Mouse (Mus musculus): ENCODE data around the gene Ampd1.
A peak's percentile ranks its signal among the peaks of the same experiment; 100 is the strongest.

The Ampd1 gene

GRCm38 (mm10) chr3:103073771-103074170, at the start of gene Ampd1:
Ampd1 (plus strand) TSS chr3:103074014.
- no peak for DNase-seq (ENCODE audit: low spot score in 2 of 2)

- no peak for DNase-seq (ENCODE audit: low spot score in 2 of 2)
These were observed 47.6 kb upstream of the Ampd1 start for GRCm38 (mm10) chr3:103026174-103026573.

- DNase-seq (ENCODE audit: low spot score in 2 of 2) = no peak
These were observed 33.5 kb upstream of the Ampd1 start for GRCm38 (mm10) chr3:103040285-103040684.

GRCm38 (mm10) chr3:103040861-103041379, 32.9 kb upstream of the Ampd1 start:
- no peak for DNase-seq (ENCODE audit: low spot score in 2 of 2)

GRCm38 (mm10) chr3:103056016-103056595, 17.7 kb upstream of the Ampd1 start:
- no peak for DNase-seq (ENCODE audit: low spot score in 2 of 2)

GRCm38 (mm10) chr3:103057752-103058151, 16.1 kb upstream of the Ampd1 start:
- DNase-seq (ENCODE audit: low spot score in 2 of 2) = peak in 1 of 2 experiments; percentile 18

- peak; percentile 90 to 95 for DNase-seq (ENCODE audit: low spot score in 2 of 2)
These were observed 15.3 kb upstream of the Ampd1 start, which contains the start of gene Nras for GRCm38 (mm10) chr3:103058207-103059157. Nras (plus strand) TSS chr3:103058285.

GRCm38 (mm10) chr3:103066927-103067326, 6.9 kb upstream of the Ampd1 start:
- DNase-seq (ENCODE audit: low spot score in 2 of 2) = no peak

- DNase-seq (ENCODE audit: low spot score in 2 of 2) = no peak
These were observed 4.8 kb upstream of the Ampd1 start for GRCm38 (mm10) chr3:103068971-103069370.

GRCm38 (mm10) chr3:103075871-103076270, 2.1 kb downstream of the Ampd1 start:
- DNase-seq (ENCODE audit: low spot score in 2 of 2) = no peak

- no peak for DNase-seq (ENCODE audit: low spot score in 2 of 2)
These were observed 2.7 kb downstream of the Ampd1 start for GRCm38 (mm10) chr3:103076476-103076875.

GRCm38 (mm10) chr3:103079301-103079700, 5.5 kb downstream of the Ampd1 start:
- DNase-seq (ENCODE audit: low spot score in 2 of 2) = no peak

- no peak for DNase-seq (ENCODE audit: low spot score in 2 of 2)
These were observed 7.2 kb downstream of the Ampd1 start for GRCm38 (mm10) chr3:103081051-103081450.

- no peak for DNase-seq (ENCODE audit: low spot score in 2 of 2)
These were observed 8.1 kb downstream of the Ampd1 start for GRCm38 (mm10) chr3:103081861-103082453.

- DNase-seq (ENCODE audit: low spot score in 2 of 2) = no peak
These were observed 8.9 kb downstream of the Ampd1 start for GRCm38 (mm10) chr3:103082761-103083160.

GRCm38 (mm10) chr3:103085986-103086385, 12.2 kb downstream of the Ampd1 start:
- DNase-seq (ENCODE audit: low spot score in 2 of 2) = no peak

GRCm38 (mm10) chr3:103091753-103092152, 17.9 kb downstream of the Ampd1 start:
- DNase-seq (ENCODE audit: low spot score in 2 of 2) = no peak

- DNase-seq (ENCODE audit: low spot score in 2 of 2) = no peak
These were observed 24.8 kb downstream of the Ampd1 start for GRCm38 (mm10) chr3:103098662-103099061.

- no peak for DNase-seq (ENCODE audit: low spot score in 2 of 2)
These were observed 25.9 kb downstream of the Ampd1 start for GRCm38 (mm10) chr3:103099667-103100066.

GRCm38 (mm10) chr3:103100735-103101134, 26.9 kb downstream of the Ampd1 start:
- DNase-seq (ENCODE audit: low spot score in 2 of 2) = no peak

- DNase-seq (ENCODE audit: low spot score in 2 of 2) = no peak
These were observed 27.4 kb downstream of the Ampd1 start for GRCm38 (mm10) chr3:103101194-103101593.

- DNase-seq (ENCODE audit: low spot score in 2 of 2) = no peak
These were observed 28.1 kb downstream of the Ampd1 start for GRCm38 (mm10) chr3:103101909-103102308.

All from urinary bladder, adult 18-20 months (tissue).